Mouse (Mus musculus) cerebellum, adult 9-11 months (tissue): ENCODE measurements around the gene Olfr1033.
"Not testable (repeated sequence)": the region's sequence is repeated elsewhere in the genome, so short reads cannot be mapped to it uniquely, and the experiment has no call there.

ENCODE experiments used
- DNase-seq: peaks from one replicate; pipeline ENCODE4 v3.0.0; 2022

Gene Olfr1033

DNA sequence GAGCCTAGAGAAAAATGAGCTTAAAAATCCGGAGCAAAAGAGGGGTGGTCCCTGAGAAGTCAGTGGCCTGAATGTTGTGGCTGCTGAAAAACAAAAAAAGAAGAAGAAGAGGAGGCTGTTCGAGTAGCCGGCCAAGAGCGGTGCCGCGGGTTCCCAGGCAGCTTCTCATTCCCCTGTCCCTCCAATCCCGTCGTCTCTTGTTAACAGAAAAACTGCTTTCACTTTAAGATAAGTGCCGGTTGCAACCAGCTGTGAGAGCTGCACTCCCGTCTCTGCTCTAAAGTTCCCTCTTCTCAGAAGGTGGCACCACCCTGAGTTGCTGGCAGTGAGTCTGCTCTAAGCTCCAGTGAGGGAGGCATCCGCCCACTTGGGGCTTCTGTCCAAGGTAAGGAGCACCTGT, at the start of gene Olfr1033:
TSS of gene Olfr1033 (plus strand) at position 228 of the 400 bp plus-strand sequence.
- DNase-seq = not testable (repeated sequence)

- DNase-seq = no peak
Measured at GRCm38 (mm10) chr2:85973595-85973994, 46.8 kb upstream of the Olfr1033 start, which contains the start of gene Olfr1029. Olfr1029 (plus strand) TSS chr2:85973895.

GRCm38 (mm10) chr2:85978976-85979375, 41.5 kb upstream of the Olfr1033 start, which contains the start of gene Olfr1030:
Olfr1030 (plus strand) TSS chr2:85979276.
- DNase-seq = no peak

GRCm38 (mm10) chr2:85990004-85990403, 30.4 kb upstream of the Olfr1033 start, which contains the start of gene Olfr1031:
Olfr1031 (plus strand) TSS chr2:85990304.
- DNase-seq = no peak

DNA sequence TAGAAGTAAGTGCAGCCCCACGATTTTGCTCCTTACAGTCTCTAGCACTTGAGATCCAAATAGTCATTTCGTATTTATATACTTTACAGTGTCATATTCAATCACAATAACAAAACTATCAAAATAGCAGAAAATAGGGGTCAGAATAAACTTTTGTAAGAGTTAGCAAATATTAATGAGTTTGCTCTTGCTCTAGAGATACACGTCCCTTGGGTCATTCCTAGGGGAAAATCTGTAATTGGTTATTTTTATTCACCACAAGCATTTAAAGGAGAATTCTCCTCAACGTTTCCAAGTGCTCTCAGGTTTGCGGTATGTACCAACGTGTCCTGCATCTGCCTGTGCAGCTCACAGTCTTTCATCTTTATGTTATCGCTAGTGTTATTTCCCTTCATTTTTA, 15.2 kb upstream of the Olfr1033 start, which contains the start of gene Olfr1032:
TSS of gene Olfr1032 (plus strand) at position 301 of the 400 bp plus-strand sequence.
- no peak for DNase-seq

DNA sequence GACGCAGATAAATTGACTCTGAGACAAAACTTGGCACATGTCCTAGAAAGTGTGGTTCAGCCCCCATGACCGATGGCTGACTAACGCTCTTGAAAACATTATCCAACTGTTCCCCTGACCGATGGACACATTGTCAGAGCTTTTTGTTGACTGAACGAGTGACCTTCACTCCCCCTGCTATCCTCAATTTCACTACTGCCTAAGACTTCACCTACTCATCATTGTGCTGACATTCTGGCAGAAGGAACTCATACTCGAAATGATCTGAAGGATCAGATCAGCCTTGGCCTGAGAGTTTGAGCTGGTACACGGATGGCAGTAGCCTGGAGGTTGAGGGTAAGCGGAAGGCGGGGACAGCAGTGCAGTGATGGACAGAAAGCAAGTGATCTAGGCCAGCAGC, 1.1 kb downstream of the Olfr1033 start:
- DNase-seq = not testable (repeated sequence)

DNA sequence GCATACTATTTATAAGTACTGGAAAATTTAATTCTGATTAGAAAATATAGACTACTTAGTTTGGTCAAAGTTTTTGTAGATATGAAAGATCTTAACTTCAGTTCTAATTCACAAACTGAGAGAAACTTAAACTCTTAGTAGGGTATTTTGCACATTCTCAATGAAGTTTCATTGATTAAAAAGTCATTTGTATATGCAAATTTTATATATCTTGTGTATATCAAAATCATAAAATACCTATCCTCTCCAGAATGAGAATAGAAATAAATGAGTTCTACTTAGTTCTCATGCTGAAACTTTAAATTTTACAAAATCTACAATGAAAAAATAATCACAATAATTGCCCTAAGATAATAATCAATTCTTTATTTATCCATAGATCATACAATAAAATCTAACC, 25.1 kb downstream of the Olfr1033 start, which contains the start of gene Olfr1034:
TSS of gene Olfr1034 (plus strand) at position 301 of the 400 bp plus-strand sequence.
- no peak for DNase-seq

DNA sequence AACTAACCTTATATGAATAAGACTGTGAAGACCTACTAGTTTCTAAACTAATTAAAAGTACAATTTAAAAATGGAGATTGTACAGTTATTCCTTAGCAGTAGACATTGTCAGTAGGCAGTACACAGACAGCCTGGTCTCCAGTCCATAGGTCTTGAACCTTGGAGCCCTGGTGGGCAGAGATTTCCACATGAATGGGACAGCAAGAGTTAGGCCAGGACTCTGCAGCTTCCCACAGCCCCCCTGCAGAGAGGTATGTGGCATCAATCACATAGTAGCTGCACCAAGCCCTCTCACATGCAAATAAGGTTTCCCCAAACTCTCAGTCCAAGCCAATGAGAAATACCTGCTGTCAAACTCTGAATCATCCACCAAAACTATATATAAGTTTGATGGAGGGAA, 30.3 kb downstream of the Olfr1033 start:
- not testable (repeated sequence) for DNase-seq

- not testable (repeated sequence) for DNase-seq
Measured at GRCm38 (mm10) chr2:86063766-86064165, 43.3 kb downstream of the Olfr1033 start.

GRCm38 (mm10) chr2:86070189-86070588, 49.8 kb downstream of the Olfr1033 start:
- no peak for DNase-seq

GRCm38 (mm10) chr2:86073692-86074091, 53.3 kb downstream of the Olfr1033 start, which contains the start of gene Olfr1036:
Olfr1036 (plus strand) TSS chr2:86073992.
- not testable (repeated sequence) for DNase-seq

- DNase-seq = not testable (repeated sequence)
Measured at GRCm38 (mm10) chr2:86080478-86080877, 60.0 kb downstream of the Olfr1033 start.

- DNase-seq = no peak
Measured at GRCm38 (mm10) chr2:86087285-86087684, 66.9 kb downstream of the Olfr1033 start, which contains the start of gene Olfr1037. Olfr1037 (minus strand) TSS chr2:86087385.
